Mouse (Mus musculus): ENCODE measurements around the gene Chmp3. TPM values are rescaled to one million over a fixed set of nuclear protein-coding genes. Genes with fewer than 3 reads are reported as not detected.

Chmp3 gene
- polyA plus RNA-seq, 1 experiment from 2014 or later: 70.0 TPM

DNA sequence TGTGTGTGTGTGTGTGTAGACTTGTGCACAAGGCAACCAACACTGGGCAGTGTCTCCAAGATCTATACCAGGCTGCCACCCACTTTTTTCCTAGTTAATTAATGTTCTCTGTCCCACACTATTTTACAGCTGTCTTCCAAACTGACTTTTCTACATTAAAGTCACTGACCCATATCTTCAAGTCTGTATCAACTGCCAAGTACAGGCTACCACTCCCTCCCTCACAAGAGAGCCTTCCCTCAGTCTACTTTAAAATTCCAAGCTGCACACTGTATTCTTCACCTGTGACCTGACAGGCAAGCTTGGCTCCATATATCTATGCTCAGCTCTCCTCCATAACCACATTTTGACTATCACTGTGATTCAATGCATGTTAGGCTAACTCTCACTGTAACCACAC is 69.6 kb downstream of the Chmp3 start:
- H3K9ac ChIP-seq: no peak overlapping the region
- 0 out of 2 replicates have a peak, but pooled peaks cover 4% of the 10 kb centered on the region for H3K4me1 ChIP-seq
- peaks cover 66% of the 10 kb centered on the region for H3K36me3 ChIP-seq

DNA sequence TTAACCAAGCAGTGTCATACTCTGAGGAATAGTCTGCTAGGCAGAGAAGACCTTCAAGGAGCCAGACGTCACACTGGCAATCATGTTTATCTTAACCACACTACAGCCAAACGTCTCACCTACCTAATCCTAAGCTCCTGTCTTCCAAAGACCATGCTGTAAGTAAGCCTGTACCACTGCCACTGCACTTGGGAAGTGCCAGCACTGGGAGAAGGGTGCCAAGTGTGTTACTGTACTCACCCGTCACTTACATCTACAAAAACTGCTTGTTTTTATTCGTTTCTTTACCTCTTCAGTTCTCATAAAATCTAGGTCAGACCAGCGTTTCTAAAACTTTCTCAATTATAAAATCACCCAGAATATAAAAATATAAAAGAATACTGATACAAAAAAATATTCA is 73.4 kb downstream of the Chmp3 start:
- 0 out of 2 replicates have a peak, but pooled peaks cover 4% of the 10 kb centered on the region for H3K4me1 ChIP-seq
- no peaks in the 10 kb centered on the region for H3K27me3 ChIP-seq
- 71% methylated on average over 5 of the region's 5 CpGs for WGBS
- no peak overlapping the region for H3K27ac ChIP-seq
- no peak overlapping the region for H3K4me2 ChIP-seq
- no peak overlapping the region for H3K4me3 ChIP-seq
- no peak overlapping the region for H3K9ac ChIP-seq
- no peak for ATAC-seq (ENCODE audit: insufficient number of reproducible peaks, low FRiP score, low TSS enrichment, low read depth)
- no peaks in the 10 kb centered on the region for H3K9me3 ChIP-seq
- peaks cover 56% of the 10 kb centered on the region for H3K36me3 ChIP-seq

More for the DNA sequence above, 69.6 kb downstream of the Chmp3 start:
- no peaks in the 10 kb centered on the region for H3K9me3 ChIP-seq
- no peak for ATAC-seq (ENCODE audit: insufficient number of reproducible peaks, low FRiP score, low TSS enrichment, low read depth)
- H3K27me3 ChIP-seq: no peaks in the 10 kb centered on the region
- H3K4me2 ChIP-seq: no peak overlapping the region
- no peak overlapping the region for H3K27ac ChIP-seq
- H3K4me3 ChIP-seq: no peak overlapping the region

DNA sequence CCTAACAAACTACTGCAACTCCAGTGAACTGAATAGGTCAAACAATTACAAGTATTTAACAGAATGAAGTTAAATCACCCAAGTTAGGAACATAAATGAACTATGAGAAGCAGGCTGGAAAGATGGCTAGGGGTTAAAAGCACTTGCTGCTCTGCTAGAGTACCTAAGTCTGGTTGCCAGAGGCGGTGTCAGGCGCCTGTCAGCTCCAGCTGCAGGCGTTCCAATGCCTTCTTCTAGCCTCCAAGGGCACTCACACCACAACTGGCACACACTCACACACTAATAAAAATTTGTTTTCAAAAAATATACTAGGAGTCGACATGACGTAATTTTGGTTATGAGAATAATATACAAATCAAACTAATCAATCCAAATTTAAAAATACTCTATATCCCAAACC is 78.0 kb downstream of the Chmp3 start:
- Histone ChIP-seq H3K4me2 (no peak overlapping the region), H3K9ac (no peak overlapping the region), H3K9me3 (no peaks in the 10 kb centered on the region), H3K36me3 (peaks cover 51% of the 10 kb centered on the region), H3K4me1 (0 out of 2 replicates have a peak, but pooled peaks cover 6% of the 10 kb centered on the region), H3K27ac (no peak overlapping the region), H3K27me3 (no peaks in the 10 kb centered on the region), H3K4me3 (no peak overlapping the region)
- ATAC-seq (ENCODE audit: insufficient number of reproducible peaks, low FRiP score, low TSS enrichment, low read depth): no peak
- 74% methylated on average over 5 of the region's 5 CpGs for WGBS

DNA sequence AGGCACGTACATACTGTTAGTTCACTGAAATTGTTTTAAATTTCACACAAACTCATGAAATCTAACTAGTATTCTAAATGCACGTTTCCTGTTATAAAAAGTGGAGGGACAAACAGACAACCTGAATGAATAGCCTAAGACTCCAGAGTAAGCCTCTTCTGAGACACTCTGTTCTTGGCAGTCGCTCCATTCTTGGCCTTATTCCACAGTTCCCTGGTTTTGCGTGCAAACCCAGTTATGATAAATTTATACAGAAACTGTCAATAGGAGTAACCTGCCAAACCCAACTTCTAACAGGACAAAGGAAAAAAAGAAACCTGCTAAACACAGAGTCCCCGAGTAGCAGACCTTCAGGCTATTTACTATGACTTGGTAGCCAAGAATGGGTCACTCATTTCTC is 78.4 kb downstream of the Chmp3 start:
- no peak for ATAC-seq (ENCODE audit: insufficient number of reproducible peaks, low FRiP score, low TSS enrichment, low read depth)
- Histone ChIP-seq H3K27ac (no peak overlapping the region), H3K4me3 (no peak overlapping the region), H3K9me3 (no peaks in the 10 kb centered on the region), H3K36me3 (peaks cover 50% of the 10 kb centered on the region), H3K4me1 (0 out of 2 replicates have a peak, but pooled peaks cover 3% of the 10 kb centered on the region), H3K9ac (no peak overlapping the region), H3K4me2 (no peak overlapping the region), H3K27me3 (no peaks in the 10 kb centered on the region)
- WGBS: 66% methylated on average over 5 of the region's 5 CpGs

DNA sequence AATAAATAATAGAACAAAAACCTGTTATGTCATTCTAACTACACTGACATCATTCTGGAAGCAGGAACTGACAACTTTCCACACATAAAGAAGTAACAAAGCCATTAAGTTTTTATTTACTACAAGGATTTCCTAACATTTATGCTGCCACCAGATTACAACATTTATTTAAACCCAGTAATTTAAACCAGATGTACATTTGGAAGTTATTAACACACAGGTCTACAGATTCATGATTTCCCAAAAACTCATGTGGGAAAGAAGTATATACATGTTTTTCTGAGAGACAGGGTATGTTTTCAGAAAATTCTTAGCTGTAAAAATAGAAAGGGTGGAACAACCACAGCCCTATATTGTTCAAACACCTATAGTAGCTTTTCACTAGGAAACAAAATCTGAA is 81.1 kb downstream of the Chmp3 start:
- H3K27ac ChIP-seq: no peak overlapping the region
- no peak overlapping the region for H3K4me3 ChIP-seq
- ATAC-seq (ENCODE audit: insufficient number of reproducible peaks, low FRiP score, low TSS enrichment, low read depth): no peak
- 0 out of 2 replicates have a peak, but pooled peaks cover 2% of the 10 kb centered on the region for H3K4me1 ChIP-seq
- H3K27me3 ChIP-seq: no peaks in the 10 kb centered on the region
- no peak overlapping the region for H3K9ac ChIP-seq
- no peak overlapping the region for H3K4me2 ChIP-seq
- peaks cover 45% of the 10 kb centered on the region for H3K36me3 ChIP-seq
- H3K9me3 ChIP-seq: no peaks in the 10 kb centered on the region

DNA sequence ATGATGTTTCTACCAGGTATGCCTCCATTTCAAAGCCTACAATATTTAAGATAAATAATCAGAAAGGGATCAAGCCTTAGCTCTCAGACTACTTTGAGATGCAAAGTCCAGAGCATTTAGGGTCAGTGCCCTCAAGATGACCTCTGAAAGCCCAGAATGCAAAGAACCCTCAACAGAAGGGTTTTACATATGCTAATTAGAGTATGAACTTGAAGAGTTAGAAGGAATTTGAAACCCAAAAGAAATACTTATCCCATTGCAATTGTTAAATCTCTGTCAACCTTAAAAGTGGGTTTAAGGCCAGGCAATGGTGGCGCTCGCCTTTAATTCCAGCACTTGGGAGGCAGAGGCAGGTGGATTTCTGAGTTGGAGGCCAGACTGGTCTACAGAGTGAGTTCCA is 82.4 kb downstream of the Chmp3 start:
- Histone ChIP-seq H3K27ac (no peak overlapping the region), H3K9ac (no peak overlapping the region), H3K36me3 (peaks cover 38% of the 10 kb centered on the region), H3K9me3 (no peaks in the 10 kb centered on the region), H3K27me3 (no peaks in the 10 kb centered on the region), H3K4me3 (no peak overlapping the region), H3K4me1 (peaks cover 10% of the 10 kb centered on the region), H3K4me2 (no peak overlapping the region)
- ATAC-seq (ENCODE audit: insufficient number of reproducible peaks, low FRiP score, low TSS enrichment, low read depth): no peak
- WGBS: 94% methylated on average over 2 of the region's 2 CpGs

- H3K27ac ChIP-seq: no peak overlapping the region
- H3K9ac ChIP-seq: no peak overlapping the region
- peaks cover 38% of the 10 kb centered on the region for H3K36me3 ChIP-seq
- no peak overlapping the region for H3K4me3 ChIP-seq
- H3K9me3 ChIP-seq: no peaks in the 10 kb centered on the region
- H3K27me3 ChIP-seq: no peaks in the 10 kb centered on the region
- H3K4me2 ChIP-seq: no peak overlapping the region
- H3K4me1 ChIP-seq: peaks cover 13% of the 10 kb centered on the region
- ATAC-seq (ENCODE audit: insufficient number of reproducible peaks, low FRiP score, low TSS enrichment, low read depth): no peak
Observed at GRCm38 (mm10) chr6:71627325-71627724, 83.7 kb downstream of the Chmp3 start.

DNA sequence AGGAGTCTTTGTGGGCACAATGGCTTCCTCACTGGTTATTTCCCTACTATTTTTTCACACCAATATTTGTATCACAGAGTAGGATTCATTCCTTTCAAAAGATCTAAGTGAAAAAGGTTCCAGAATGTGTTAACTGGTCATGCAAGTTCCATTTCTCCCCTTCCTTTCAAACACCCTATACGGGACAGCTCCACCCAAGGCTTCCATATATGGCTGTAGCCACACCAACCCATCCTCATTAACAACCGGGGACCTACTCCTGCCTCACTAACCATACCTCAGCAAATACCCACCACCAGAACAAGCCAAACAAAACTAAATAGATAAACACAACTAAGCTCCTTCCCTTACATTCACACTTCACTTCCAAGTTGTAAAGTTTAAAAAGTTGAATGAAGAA is 87.6 kb downstream of the Chmp3 start:
- Histone ChIP-seq H3K27me3 (no peaks in the 10 kb centered on the region), H3K4me2 (peak overlapping the region; percentile 67), H3K4me1 (peaks cover 11% of the 10 kb centered on the region), H3K9me3 (no peaks in the 10 kb centered on the region), H3K9ac (no peak overlapping the region), H3K27ac (no peak overlapping the region), H3K36me3 (peaks cover 17% of the 10 kb centered on the region), H3K4me3 (peak overlapping the region; percentile 89)
- no peak for ATAC-seq (ENCODE audit: insufficient number of reproducible peaks, low FRiP score, low TSS enrichment, low read depth)
- 7% methylated on average over 2 of the region's 2 CpGs for WGBS

- no peak for ATAC-seq (ENCODE audit: insufficient number of reproducible peaks, low FRiP score, low TSS enrichment, low read depth)
- peak overlapping the region; percentile 67 for H3K4me2 ChIP-seq
- H3K4me1 ChIP-seq: peaks cover 11% of the 10 kb centered on the region
- H3K27me3 ChIP-seq: no peaks in the 10 kb centered on the region
- peak overlapping the region; percentile 89 for H3K4me3 ChIP-seq
- H3K36me3 ChIP-seq: peaks cover 12% of the 10 kb centered on the region
- peak overlapping the region; percentile 73 for H3K9ac ChIP-seq
- 2% methylated on average over 42 of the region's 42 CpGs for WGBS
- H3K27ac ChIP-seq: peak overlapping the region; percentile 100
- no peaks in the 10 kb centered on the region for H3K9me3 ChIP-seq
Observed at GRCm38 (mm10) chr6:71631706-71632461, 88.3 kb downstream of the Chmp3 start.

Other genes starting within 250 kb of the Chmp3 start
- 9.6 and 17.0 TPM in 2 replicates for gene Smyd1, start 221.6 kb upstream of the Chmp3 start, polyA plus RNA-seq (2015; fragmentation: Nextera tagmentation; extraction: Ambion mirVana)
- gene Cd8b1, start 221.0 kb upstream of the Chmp3 start, polyA plus RNA-seq (2015; fragmentation: Nextera tagmentation; extraction: Ambion mirVana): not detected in 2 replicates
- gene Cd8a, start 170.4 kb upstream of the Chmp3 start, polyA plus RNA-seq (2015; fragmentation: Nextera tagmentation; extraction: Ambion mirVana): not detected in 2 replicates
- 9.7 and 13.1 TPM in 2 replicates for gene Rmnd5a, start 103.2 kb upstream of the Chmp3 start, polyA plus RNA-seq (2015; fragmentation: Nextera tagmentation; extraction: Ambion mirVana)
- 13.2 and 16.1 TPM in 2 replicates for gene Rnf103, start 49.9 kb upstream of the Chmp3 start, polyA plus RNA-seq (2015; fragmentation: Nextera tagmentation; extraction: Ambion mirVana)
- gene Kdm3a, start 89.2 kb downstream of the Chmp3 start, polyA plus RNA-seq (2015; fragmentation: Nextera tagmentation; extraction: Ambion mirVana): 41.8 and 42.5 TPM in 2 replicates
- gene Reep1, start 163.8 kb downstream of the Chmp3 start, polyA plus RNA-seq (2015; fragmentation: Nextera tagmentation; extraction: Ambion mirVana): 13.5 and 18.0 TPM in 2 replicates